Mouse (Mus musculus) heart, adult 11 months (tissue): Measurements from ENCODE around the gene Wasf3.
A peak's percentile ranks its signal among the peaks of the same experiment; 100 is the strongest.

Experiments
- DNase-seq: peaks from one replicate; pipeline ENCODE4 v3.0.0; 2022

Gene Wasf3

DNA sequence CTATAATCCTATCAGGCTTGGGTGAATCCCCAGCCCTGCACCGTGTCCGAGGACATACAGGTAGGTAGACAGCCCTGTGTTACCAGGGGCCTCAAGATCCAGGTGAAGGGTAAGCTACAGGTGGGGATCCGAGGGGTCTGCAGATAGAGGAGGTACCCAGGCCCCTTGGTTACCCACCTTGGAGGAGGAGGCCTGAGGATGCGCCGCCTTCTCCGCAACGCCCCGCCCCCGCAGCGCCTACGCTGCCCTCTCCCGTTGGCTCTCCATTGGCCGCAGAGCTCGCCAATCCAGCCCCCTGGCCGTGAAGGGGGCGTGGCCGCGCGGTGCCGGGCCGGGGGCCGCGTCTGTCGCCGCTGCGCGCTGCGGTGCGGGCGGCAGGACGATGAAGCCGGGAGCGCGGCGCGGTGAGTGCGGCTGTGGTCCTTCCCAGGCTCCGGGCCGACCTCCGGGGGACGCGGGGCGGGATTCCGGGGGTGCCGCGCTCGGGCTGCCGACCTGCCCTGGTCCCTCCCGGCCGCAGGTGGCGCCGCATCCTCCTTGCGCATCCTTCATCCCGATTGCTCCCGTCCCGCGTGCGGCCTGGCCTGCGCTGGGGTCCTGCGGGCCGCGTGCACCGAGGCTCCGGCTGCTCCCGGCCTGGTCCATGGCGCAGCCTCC lies at the start of gene Wasf3:
TSS of gene Wasf3 (plus strand) at position 51 of the 657 bp plus-strand sequence.
- peak; percentile 90 for DNase-seq

DNA sequence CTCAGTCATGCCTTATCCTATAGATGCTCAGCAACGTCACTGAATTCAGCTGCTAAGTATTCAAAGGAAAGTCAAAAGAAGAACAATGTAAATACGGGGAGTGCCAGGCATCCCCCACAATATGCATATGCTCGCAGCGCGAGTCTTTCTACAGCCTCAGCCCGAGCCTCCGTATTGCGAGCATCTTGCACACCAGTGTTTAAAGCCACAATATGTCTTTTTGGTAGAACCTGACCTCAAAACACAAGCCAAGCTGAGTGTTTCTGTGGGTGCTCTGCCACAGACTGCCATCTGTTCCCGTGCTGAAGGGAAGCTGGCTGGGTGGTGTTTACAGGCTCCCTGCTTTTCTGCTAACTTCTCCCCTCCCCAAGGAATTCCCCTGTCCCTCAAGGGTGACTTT lies 46.7 kb upstream of the Wasf3 start:
- DNase-seq = peak; percentile 79

DNA sequence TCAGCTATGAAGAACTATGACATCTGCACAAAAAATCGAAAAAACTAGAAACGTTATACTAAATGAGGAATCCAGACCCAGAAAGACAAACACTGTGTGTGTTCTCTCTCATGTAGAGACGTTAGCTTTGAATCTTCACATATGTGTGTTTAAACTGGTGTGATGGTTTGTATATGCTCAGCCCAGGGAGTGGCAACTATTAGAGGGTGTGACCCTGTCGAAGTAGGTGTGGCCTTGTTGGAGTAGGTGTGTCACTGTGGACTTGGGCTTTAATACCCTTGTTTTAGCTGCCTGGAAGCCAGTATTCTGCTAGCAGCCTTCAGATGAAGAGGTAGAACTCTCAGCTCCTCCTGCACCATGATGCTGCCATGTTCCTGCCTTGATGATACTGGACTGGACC lies 44.7 kb upstream of the Wasf3 start:
- peak; percentile 55 for DNase-seq

DNA sequence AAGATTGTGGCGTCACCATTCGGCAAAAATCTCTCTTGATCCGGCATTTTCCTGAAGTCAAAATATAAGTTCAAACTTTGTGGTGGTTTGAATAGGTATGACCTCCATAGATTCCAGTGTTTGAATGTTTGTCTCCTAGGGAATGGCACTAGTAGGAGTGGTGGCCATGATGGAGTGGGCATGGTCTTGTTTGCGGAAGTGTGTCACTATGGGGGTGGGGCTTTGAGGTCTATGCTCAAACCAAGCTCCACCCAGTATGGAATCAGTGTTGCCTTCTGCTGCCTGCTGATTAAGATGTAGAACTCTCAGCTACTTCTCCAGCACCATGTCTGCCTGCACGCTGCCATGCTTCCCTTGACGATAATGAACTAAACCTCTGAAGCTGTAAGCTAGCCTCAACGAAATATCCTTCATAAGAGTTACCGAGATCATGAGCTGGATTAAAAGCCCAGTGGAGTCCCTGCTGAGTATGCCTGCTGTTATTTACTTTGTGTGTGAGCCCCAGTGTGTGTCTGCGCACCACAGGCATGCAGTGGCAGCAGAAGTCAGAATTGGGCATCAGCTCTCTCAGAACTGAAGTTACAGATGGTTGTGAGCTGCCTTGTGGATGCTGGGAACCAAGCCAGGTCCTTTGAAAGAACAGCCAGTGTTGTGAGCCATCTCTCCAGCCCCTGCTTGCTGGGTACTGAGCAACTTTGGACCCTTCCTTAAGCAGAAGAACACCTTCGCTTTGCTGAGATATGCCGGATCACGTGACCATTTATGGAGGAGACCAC lies 39.7 kb upstream of the Wasf3 start:
- DNase-seq = peak; percentile 81

GRCm38 (mm10) chr5:146347081-146347480 lies 37.7 kb upstream of the Wasf3 start:
- peak; percentile 56 for DNase-seq

GRCm38 (mm10) chr5:146349183-146349582 lies 35.6 kb upstream of the Wasf3 start:
- DNase-seq = peak; percentile 54

DNA sequence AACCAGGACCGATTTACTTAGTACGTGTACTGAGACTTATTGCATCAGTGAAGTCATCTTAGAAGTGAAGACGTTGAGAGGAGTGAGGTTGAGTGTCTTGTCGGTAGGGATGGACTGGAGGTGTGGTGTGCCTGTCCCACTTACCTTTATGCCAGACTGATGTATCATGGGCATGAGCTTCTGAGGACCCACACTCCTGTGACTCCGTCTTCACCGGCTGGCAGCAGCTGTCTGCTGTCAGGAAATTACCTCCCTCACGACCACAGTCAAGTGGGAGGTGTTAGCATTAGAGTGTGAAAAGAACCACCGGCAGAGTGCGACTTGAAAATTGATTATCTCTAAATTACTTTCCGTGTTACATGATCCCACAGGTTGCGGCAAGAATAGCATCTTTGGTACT lies 34.0 kb upstream of the Wasf3 start:
- DNase-seq = peak; percentile 79

DNA sequence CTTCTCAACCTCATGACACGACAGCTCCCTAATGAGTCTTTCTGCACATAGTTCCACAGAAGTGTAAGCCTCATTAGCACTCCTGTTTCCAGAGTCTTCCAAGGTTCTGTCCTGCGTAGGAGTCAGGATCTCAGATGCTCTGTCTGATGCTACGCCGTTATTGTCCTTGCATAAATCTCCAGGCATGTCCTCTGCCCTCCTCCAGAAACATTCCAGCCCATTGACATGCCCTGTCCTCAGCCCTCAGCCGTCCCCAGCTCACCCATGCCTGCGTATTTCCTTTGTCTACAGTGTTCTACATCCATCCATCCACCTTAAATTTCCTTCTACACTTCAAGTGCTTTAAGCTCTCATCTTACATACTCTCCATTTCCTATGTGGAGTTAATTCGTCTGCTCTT lies 32.8 kb upstream of the Wasf3 start:
- DNase-seq = no peak

- DNase-seq = peak; percentile 8
Observed at GRCm38 (mm10) chr5:146360386-146360785, 24.4 kb upstream of the Wasf3 start.

DNA sequence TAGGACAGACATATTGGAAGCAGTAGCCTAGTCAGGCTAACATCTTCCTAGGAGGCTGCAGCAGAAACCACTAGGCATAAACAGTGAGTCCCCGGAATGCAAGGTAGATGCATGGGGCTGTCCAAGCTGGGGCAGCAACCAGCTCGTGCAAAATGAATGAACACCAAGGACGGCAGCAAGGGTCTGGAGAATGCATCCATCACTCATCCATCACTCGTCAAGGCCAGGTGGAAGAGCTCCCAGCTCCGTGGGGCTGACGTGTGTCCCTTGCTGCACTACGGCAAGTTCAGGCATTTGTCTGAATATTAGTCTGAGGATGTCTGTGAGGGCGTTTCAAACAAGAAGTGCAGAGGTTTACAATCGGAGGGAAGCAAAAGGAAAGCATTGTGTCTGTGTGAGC lies 22.1 kb upstream of the Wasf3 start:
- no peak for DNase-seq

GRCm38 (mm10) chr5:146368356-146368755 lies 16.4 kb upstream of the Wasf3 start:
- no peak for DNase-seq

- no peak for DNase-seq
Observed at GRCm38 (mm10) chr5:146368971-146369370, 15.8 kb upstream of the Wasf3 start.

DNA sequence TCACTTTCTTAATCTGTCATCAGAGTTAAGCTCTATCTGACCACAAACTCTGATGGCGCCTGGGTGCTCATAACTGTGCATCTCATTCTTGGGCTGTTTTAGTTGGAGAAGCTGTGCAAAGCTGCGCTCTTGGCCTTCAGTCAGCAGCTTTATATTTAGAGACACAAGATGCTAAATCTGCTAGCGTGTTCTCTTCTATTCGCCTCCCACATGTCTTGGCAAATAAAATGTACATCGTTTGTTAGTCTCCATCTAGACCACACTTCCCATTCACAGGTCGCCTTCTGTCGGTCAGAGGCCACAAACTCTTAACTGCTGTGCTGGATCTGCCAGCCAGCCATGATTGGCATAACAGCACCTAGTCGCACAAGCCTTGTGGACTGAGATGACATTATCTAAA lies 14.0 kb upstream of the Wasf3 start:
- DNase-seq = no peak

- DNase-seq = no peak
Observed at GRCm38 (mm10) chr5:146373238-146373637, 11.5 kb upstream of the Wasf3 start.

- DNase-seq = peak; percentile 74
Observed at GRCm38 (mm10) chr5:146376601-146377000, 8.2 kb upstream of the Wasf3 start.

- peak; percentile 58 for DNase-seq
Observed at GRCm38 (mm10) chr5:146380041-146380440, 4.7 kb upstream of the Wasf3 start.

- DNase-seq = peak; percentile 22
Observed at GRCm38 (mm10) chr5:146382268-146382667, 2.5 kb upstream of the Wasf3 start.

DNA sequence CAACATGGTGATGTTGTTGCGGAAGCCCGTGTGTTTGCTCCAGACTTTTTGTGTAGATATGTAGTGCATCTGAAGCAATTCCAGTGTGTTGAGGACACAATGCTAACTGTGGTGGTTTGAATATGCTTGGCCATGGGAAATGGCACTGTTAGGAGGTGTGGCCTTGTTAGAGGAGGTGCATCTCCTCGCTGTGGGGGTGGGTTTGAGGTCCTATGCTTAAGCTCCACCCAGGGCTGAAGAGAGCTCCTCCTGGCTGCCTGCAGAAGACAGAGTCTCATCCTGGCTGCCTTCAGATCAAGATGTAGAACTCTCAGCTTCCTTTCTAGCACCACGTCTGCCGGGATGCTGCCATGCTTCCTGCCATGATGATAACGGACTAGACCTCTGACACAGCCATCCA lies 1.4 kb upstream of the Wasf3 start:
- peak; percentile 62 for DNase-seq

- peak; percentile 66 for DNase-seq
Observed at GRCm38 (mm10) chr5:146385989-146386388, 1.2 kb downstream of the Wasf3 start.

DNA sequence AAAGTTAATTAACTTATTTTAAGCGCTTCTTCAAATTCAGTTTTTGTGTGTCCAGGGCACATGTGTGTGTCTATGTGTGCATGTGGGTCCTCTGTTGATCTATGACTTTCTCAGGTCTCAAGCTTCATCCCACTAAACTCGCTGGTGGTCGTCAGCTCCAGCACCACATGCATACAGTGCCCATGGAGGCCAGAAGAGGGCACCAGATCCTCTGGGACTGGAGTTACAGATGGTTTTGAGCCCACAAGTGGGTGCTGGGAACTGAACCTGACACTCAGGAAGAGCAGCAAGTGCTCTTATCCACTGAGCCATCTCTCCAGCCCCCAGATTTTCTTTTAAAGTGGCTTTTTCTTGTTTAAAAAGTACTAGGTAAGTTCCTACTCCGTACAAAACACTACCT lies 2.1 kb downstream of the Wasf3 start:
- peak; percentile 31 for DNase-seq

GRCm38 (mm10) chr5:146394563-146394962 lies 9.8 kb downstream of the Wasf3 start:
- peak; percentile 60 for DNase-seq

DNA sequence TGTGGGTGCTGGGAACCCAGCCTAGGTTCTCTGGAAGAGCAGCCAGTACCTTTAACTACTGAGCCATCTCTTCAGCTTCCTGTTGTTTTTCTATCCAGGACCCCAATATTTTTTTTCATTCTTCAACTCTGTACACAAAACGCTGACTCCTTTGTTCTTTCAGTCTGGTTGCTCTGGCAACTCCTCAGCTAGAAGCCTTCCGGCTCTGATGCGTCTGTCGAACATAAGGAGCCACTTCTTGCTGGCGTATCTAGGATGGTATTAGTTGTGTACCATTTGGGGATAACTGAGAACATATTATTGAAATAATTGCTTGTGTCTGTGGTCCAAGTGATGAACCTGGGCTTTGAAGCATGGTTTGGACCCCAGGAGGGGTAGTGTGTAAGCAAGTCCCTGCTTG lies 12.5 kb downstream of the Wasf3 start:
- peak; percentile 31 for DNase-seq

- DNase-seq = peak; percentile 68
Observed at GRCm38 (mm10) chr5:146398386-146399115, 13.8 kb downstream of the Wasf3 start.

DNA sequence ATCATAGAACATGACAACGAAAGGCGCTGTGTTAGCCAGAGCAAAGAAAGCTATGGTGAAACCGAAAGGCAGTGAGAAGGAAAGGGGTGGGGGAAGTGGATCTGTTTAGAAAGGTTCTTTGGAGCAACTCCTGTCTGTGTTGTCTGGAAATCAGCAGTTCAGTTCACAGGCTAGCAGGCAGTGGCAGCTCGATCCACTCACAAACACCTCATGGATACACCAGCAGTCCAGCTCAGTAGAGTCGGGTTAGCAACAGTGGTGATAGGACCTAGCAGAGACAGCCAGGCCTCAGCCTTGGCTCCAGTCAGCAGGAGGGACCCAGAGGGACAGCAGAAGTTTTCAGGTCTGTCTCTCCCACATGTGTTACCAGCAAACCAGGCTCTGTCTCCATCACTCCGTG lies 16.2 kb downstream of the Wasf3 start:
- peak; percentile 80 for DNase-seq
